Mouse (Mus musculus) induced T-regulatory cell, adult 2 months (primary cell): Measurements from ENCODE around the gene Lrrn3.
A peak's percentile ranks its signal among the peaks of the same experiment; 100 is the strongest.

Experiments used
- DNase-seq: peaks from one replicate; pipeline ENCODE4 v3.0.0-alpha.2; 2012; ENCODE audit warnings: low read depth

Lrrn3 gene

DNA sequence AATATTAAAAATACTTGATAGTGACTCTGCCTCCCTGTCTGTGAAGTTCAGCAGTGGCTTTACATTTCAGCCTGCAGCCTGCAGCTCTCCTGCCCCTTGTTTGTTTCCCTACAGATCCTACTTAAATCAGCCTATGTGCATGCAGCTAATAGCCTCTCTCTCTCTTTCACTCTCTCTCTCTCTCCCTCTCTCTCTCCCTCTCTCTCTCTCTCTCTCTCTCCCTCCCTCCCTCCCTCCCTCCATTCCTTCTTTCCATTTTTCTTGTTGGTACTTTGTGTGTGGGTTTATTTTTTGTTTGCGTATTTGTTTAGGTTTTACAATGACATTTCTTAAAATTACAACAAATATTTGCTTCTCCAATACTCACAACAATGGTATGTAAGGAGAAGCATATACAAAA is at the start of gene Lrrn3:
Lrrn3 (minus strand) TSS at position 101 of the 400 bp plus-strand sequence.
- no peak for DNase-seq

DNA sequence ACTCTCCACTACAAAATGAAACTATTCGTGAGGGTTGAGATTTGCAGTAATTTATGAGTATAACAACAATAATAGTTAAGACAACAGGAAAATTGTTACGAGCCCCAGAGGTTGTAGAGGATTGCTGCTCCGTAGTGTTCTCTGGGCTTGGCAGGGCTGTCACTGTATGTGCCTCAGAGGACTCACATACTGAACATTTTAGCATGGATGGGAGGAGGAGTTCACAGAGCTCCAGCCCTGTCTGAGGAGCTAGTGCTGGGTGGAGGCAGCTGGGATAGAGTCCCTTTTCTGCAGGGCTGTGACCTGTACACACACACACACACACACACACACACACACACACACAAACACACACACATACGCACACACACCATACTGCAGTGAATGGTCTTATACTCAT is 42.2 kb upstream of the Lrrn3 start:
- no peak for DNase-seq

- DNase-seq: no peak
These were observed 40.5 kb upstream of the Lrrn3 start for GRCm38 (mm10) chr12:41526688-41527087.

DNA sequence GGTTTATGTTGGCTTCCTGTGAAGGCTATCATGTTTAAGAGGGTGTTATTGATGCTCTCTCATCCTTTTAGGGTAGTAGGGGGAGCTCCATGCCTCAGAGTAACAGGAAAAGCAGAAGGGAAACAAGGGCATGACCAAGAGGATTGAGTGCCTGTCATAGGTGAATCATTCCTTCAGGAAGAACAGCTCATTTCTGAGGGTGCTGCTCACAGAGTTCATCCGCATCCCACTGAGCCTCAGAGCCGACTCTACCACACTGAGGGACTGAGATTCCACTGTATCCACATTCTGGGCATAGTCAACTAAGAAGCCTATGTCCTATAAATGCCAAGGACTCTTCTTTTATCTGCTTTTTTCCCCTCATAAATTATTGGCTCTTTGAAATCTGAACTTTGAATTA is 35.4 kb upstream of the Lrrn3 start:
- DNase-seq: no peak

DNA sequence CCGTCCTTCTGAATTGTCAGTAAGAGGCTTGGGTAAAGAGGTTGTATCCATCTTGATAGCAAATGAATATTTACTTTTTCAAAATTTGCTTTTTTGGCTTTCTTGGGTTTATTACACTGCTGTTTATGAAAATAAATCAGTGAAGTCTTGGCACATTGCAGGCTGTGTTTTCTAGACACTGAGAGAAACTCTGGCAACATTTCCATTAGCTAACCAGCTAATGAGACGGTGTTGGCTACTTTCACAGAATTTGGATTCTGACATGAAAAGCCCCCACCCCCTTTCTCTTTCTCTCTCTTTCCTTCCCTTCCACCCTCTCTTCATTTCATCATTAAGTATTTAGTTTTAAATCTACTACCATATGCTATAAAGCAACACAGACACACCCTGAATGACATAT is 34.1 kb upstream of the Lrrn3 start:
- DNase-seq: no peak

DNA sequence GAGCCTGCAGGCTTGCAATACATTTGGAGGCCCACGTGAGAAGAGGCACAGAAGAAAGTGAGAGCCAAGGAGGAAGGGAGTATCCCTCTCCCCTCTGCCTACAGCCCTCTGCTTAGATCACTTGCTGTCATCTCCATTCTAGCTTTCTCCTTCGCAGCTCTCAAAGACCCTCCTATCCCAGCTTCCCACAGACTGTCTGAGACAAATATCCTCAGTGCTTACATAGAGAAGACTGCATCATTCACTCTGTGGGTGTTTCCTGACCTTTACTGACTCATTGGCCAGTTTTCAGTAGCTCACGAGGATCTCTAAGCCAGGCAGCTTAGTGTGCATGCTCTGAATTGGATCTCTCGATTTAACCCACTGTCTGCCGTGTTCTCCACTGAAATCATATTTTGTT is 32.7 kb upstream of the Lrrn3 start:
- DNase-seq: no peak

- DNase-seq: no peak
These were observed 24.4 kb upstream of the Lrrn3 start for GRCm38 (mm10) chr12:41510588-41510987.

- no peak for DNase-seq
These were observed 22.4 kb upstream of the Lrrn3 start for GRCm38 (mm10) chr12:41508610-41509009.

GRCm38 (mm10) chr12:41500049-41500820 is 14.0 kb upstream of the Lrrn3 start:
- DNase-seq: peak; percentile 70

- peak; percentile 28 for DNase-seq
These were observed 8.4 kb upstream of the Lrrn3 start for GRCm38 (mm10) chr12:41494620-41495019.

GRCm38 (mm10) chr12:41487005-41487404 is 774 bp upstream of the Lrrn3 start:
- DNase-seq: peak; percentile 83

- peak; percentile 26 for DNase-seq
These were observed 567 bp downstream of the Lrrn3 start for GRCm38 (mm10) chr12:41485512-41486215.

DNA sequence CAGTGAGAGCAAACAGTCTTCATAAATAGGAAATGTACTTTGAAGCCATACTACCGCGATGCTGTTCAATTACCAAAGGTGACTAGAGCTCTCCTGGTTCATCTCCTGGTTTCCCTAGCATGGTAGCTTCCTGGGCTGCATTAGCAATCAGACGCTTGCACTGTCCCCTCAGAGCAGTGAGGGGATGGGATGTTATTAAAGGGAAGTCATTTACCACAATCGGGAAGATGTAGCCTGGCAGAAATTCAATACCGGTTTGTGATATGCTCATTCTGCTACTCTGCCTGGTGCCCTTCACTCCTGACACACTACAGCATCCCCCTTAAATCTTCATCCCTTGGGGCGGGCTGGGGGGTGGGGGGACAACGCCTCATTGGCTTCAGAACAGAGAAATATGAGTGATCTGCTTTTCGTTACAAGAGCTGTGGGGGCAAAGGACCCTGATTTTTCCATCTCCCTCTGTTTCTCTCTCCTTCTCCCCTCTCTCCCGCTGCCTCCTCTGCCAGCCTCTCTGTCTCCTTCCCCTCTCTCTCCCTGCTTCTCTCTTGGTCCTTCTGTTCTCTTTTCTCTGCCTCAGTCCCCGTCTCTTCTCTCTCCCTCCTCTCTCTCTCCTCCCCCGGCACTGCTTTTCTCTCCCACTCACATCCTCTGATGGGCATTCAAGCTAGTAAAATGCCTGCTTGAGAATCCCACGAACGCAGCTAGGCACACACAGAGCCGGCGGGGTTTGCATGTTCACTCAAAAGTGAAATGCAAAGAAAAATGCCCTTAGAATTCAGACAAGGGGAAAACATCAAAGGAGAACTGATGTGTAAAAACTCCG is 1.3 kb downstream of the Lrrn3 start:
- DNase-seq: peak; percentile 29

GRCm38 (mm10) chr12:41483593-41484451 is 2.4 kb downstream of the Lrrn3 start:
- peak; percentile 18 for DNase-seq

GRCm38 (mm10) chr12:41483091-41483592 is 3.1 kb downstream of the Lrrn3 start:
- no peak for DNase-seq

DNA sequence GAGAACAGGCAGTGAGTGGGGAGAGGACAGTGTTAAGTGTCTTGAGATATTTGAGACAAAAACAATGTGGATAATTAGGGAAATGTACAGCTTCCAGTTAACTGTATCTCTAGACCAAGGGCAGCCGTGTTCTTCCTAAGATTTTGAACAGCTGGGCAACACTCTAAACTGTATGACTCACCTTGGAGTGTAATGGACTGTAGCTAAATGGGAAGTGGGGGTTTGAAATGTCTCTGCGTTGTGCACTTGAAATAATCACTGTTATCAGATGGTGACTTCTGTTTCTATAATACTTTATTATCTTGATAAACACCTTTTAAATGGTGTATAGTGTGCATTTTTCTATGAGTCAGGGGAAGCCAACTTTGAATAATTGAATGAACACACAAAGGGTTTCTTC is 4.7 kb downstream of the Lrrn3 start:
- DNase-seq: no peak

- no peak for DNase-seq
These were observed 17.0 kb downstream of the Lrrn3 start for GRCm38 (mm10) chr12:41469096-41469801.

DNA sequence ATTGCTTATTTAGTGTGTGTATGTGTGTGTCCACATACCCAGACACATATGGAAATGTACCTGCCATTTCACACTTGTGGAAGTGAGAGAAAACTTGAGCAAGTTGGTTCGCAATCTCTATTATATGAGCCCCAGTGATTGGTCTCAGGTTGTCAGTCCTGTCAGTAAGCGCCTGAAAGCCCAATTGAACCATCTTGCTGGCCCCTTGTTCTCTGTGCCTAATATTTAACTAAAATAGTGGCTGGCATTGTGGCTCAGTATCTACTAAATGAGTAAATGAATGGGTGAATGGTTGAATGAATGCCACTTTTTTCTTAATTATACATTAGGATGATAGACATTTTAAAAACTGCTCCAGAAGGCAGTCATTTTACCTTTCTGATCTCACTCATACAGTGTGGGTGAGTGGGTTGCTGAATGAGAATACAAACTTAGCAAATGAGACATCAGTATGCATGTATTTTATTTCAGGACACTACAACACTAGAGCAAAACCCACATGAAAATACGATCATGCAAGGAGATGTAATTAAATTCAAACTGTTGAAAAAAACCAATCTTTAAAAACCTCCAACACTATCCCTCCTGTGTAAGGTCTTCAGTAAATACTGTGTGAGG is 17.7 kb downstream of the Lrrn3 start:
- no peak for DNase-seq

DNA sequence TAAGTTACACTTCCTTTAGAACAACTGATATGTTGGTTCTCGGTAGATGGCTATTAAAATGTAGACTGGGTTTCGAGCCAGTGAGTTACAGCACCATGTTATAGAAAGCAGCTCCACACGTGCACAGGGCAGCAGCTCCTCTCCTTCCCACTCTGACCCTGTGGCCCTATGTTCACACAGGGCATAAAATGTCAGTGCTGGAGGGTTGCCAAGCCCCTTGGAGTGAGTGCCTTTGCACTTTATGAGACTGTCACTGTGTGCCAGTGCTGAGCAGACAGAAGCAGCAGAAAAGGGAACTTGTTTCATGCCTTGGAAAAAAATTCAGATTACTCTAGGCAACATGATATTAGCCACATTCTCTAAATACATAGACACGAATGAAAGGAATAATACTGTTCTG is 47.8 kb downstream of the Lrrn3 start:
- DNase-seq: no peak

- no peak for DNase-seq
These were observed 49.8 kb downstream of the Lrrn3 start for GRCm38 (mm10) chr12:41436206-41436985.
